In the genomic region with DNA sequence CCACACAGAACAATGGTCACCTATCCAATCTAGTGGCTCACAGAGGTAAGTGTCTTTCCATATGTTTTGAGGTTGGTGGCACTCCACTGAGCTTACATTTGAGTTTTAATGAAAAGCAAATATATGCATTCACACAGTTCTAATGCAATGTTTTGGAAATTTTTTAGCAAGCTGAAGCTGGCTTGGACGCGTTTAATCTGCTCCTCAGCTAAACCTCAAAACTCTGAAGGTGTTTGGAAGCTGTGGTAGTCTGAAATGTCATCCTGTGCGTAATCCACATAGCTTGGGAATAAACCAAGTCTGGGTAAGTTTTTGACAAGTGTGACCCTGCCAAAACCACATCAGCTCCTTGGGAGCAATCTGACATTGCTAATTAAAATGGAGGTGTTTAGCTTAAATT, we compare ENCODE assay signal across 28 mouse cellular contexts.
"Had no signal": no experiment of that assay in that cellular context is flagged by ENCODE, and none has a peak within 500 bp of the region (broad histone marks: within the 10 kb centered on the region; RNA-seq: fewer than 3 reads in every experiment).

No protein-coding gene starts in this region.

- H3K36me3 ChIP-seq: heart, embryonic 10.5 days; heart, embryonic 13.5 days; heart, embryonic 15.5 days; hindbrain, embryonic 13.5 days; hindbrain, embryonic 15.5 days; kidney, embryonic 15.5 days; limb, embryonic 10.5 days; limb, embryonic 12.5 days; liver, embryonic 13.5 days; liver, embryonic 15.5 days had no signal

- H3K4me1 ChIP-seq: heart, embryonic 10.5 days; heart, embryonic 13.5 days; heart, embryonic 15.5 days; hindbrain, embryonic 13.5 days; hindbrain, embryonic 15.5 days; kidney, embryonic 15.5 days; limb, embryonic 10.5 days; limb, embryonic 12.5 days; liver, embryonic 13.5 days; liver, embryonic 15.5 days had no signal

- DNase-seq: gastrocnemius, adult 2 months; gastrocnemius, postnatal 10 days; gastrocnemius, postnatal 25 days; heart, adult 18-20 months; heart, postnatal 14 days; heart, postnatal 36 days; kidney, adult 11 months; kidney, adult 2 months; kidney, adult 9 months; kidney, postnatal 10 days; kidney, postnatal 25 days; kidney, postnatal 4 days; liver; liver, embryonic 13.5 days had no signal

- H3K27me3 ChIP-seq: heart, embryonic 13.5 days; heart, embryonic 15.5 days; hindbrain, embryonic 13.5 days; hindbrain, embryonic 15.5 days; kidney, embryonic 15.5 days; limb, embryonic 12.5 days; liver, embryonic 13.5 days; liver, embryonic 15.5 days had no signal

- H3K4me3 ChIP-seq: gastrocnemius, adult 2 months; heart, embryonic 10.5 days; heart, embryonic 13.5 days; heart, embryonic 15.5 days; hindbrain, embryonic 13.5 days; hindbrain, embryonic 15.5 days; kidney, embryonic 15.5 days; layer of hippocampus, adult 2 months; left cerebral cortex, adult 2 months; limb, embryonic 10.5 days; limb, embryonic 12.5 days; liver, embryonic 13.5 days; liver, embryonic 15.5 days had no signal

- H3K4me2 ChIP-seq: heart, embryonic 13.5 days; heart, embryonic 15.5 days; hindbrain, embryonic 13.5 days; hindbrain, embryonic 15.5 days; kidney, embryonic 15.5 days; limb, embryonic 12.5 days; liver, embryonic 11.5 days; liver, embryonic 13.5 days; liver, embryonic 15.5 days had no signal

- H3K9ac ChIP-seq: heart, embryonic 13.5 days; heart, embryonic 15.5 days; hindbrain, embryonic 13.5 days; hindbrain, embryonic 15.5 days; kidney, embryonic 15.5 days; limb, embryonic 12.5 days; liver, embryonic 13.5 days; liver, embryonic 15.5 days had no signal

- H3K9me3 ChIP-seq: heart, embryonic 10.5 days; heart, embryonic 13.5 days; heart, embryonic 15.5 days; hindbrain, embryonic 13.5 days; kidney, embryonic 15.5 days; limb, embryonic 10.5 days; limb, embryonic 12.5 days; liver, embryonic 15.5 days had no signal

- H3K27ac ChIP-seq: gastrocnemius, adult 2 months; heart, embryonic 10.5 days; heart, embryonic 13.5 days; heart, embryonic 15.5 days; hindbrain, embryonic 13.5 days; hindbrain, embryonic 15.5 days; hindbrain, postnatal 0 days; kidney, embryonic 15.5 days; layer of hippocampus, adult 2 months; left cerebral cortex, adult 2 months; limb, embryonic 10.5 days; limb, embryonic 12.5 days; liver, embryonic 13.5 days; liver, embryonic 15.5 days had no signal

- ATAC-seq: hindbrain, postnatal 0 days; intestine, embryonic 16.5 days had no signal
